Mouse (Mus musculus) forebrain, embryonic 15.5 days (tissue): ENCODE data around the gene Kdm8. TPM values are rescaled to one million over a fixed set of nuclear protein-coding genes. Genes with fewer than 3 reads are reported as not detected.

ENCODE experiments used
- ATAC-seq: fragments of 200-750 bp; cut with Nextera tagmentation; replicated peaks from 2 replicates; pipeline ENCODE4 v1.8.0; 2017; ENCODE audit warnings: mild to moderate bottlenecking, moderate TSS enrichment, moderate library complexity
- H3K27ac ChIP-seq: fragments of 300-500 bp; sonication (generic); replicated peaks from 2 replicates; pipeline ENCODE4 v1.5.1; 2015; ENCODE audit warnings: mild to moderate bottlenecking, inconsistent platforms
- H3K27me3 ChIP-seq: fragments of 300-500 bp; sonication (generic); 2 replicates; pipeline ENCODE4 v1.6.1; 2015; ENCODE audit warnings: inconsistent platforms
- H3K36me3 ChIP-seq: fragments of 300-500 bp; sonication (generic); 2 replicates; pipeline ENCODE4 v1.6.1; 2015; ENCODE audit warnings: mild to moderate bottlenecking, inconsistent platforms
- H3K4me1 ChIP-seq: fragments of 300-500 bp; sonication (generic); 2 replicates; pipeline ENCODE4 v1.6.1; 2015; ENCODE audit warnings: inconsistent platforms
- H3K4me2 ChIP-seq: fragments of 300-500 bp; sonication (generic); replicated peaks from 2 replicates; pipeline ENCODE4 v1.6.1; 2015; ENCODE audit warnings: mild to moderate bottlenecking, inconsistent platforms
- H3K4me3 ChIP-seq: fragments of 300-500 bp; sonication (generic); 2 replicates; pipeline ENCODE4 v1.5.1; 2015; ENCODE audit warnings: mild to moderate bottlenecking, inconsistent platforms
- H3K9ac ChIP-seq: fragments of 300-500 bp; sonication (generic); replicated peaks from 2 replicates; pipeline ENCODE4 v1.6.1; 2015; ENCODE audit warnings: mild to moderate bottlenecking, inconsistent platforms
- H3K9me3 ChIP-seq: fragments of 300-500 bp; sonication (generic); 2 replicates; pipeline ENCODE4 v1.6.1; 2016; ENCODE audit warnings: inconsistent platforms
- WGBS: fragments of 180-500 bp; shearing (Covaris S2); methylation state at CpG from one replicate; pipeline ENCODE4 v1.1.7; 2015; ENCODE audit warnings: mixed read lengths; 5-methylcytosine and 5-hydroxymethylcytosine counted together
- polyA plus RNA-seq: library from polyadenylated mRNA; unstranded; fragments of >200 nt; fragmentation: Nextera tagmentation; extraction: Ambion mirVana; gene quantifications from 2 replicates; pipeline ENCODE4 v1.2.1, GENCODE M21; 2015

The Kdm8 gene
- polyA plus RNA-seq, 1 experiment from 2014 or later: 6.3 TPM

DNA sequence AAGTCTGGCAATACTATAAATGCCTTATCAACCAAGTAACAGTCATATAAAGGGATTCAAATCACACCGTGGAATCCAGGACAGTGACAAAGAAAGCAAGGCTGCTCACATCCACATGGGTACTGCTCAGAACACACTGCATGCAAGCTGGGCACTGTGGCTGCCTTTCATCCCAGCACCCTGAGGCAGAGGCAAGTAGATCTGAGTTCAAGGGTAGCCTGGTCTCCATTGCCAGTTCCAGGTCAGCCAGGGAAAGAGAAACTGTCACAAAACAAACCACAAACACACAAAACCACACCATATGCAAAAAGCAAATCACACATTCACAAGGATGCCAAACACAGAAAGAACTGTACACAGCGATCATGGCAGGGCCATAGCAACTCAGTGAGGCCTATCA is 45.2 kb downstream of the Kdm8 start:
- ATAC-seq: no peak
- 84% methylated on average over 2 of the region's 2 CpGs for WGBS
- no peaks in the 10 kb centered on the region for H3K27me3 ChIP-seq

DNA sequence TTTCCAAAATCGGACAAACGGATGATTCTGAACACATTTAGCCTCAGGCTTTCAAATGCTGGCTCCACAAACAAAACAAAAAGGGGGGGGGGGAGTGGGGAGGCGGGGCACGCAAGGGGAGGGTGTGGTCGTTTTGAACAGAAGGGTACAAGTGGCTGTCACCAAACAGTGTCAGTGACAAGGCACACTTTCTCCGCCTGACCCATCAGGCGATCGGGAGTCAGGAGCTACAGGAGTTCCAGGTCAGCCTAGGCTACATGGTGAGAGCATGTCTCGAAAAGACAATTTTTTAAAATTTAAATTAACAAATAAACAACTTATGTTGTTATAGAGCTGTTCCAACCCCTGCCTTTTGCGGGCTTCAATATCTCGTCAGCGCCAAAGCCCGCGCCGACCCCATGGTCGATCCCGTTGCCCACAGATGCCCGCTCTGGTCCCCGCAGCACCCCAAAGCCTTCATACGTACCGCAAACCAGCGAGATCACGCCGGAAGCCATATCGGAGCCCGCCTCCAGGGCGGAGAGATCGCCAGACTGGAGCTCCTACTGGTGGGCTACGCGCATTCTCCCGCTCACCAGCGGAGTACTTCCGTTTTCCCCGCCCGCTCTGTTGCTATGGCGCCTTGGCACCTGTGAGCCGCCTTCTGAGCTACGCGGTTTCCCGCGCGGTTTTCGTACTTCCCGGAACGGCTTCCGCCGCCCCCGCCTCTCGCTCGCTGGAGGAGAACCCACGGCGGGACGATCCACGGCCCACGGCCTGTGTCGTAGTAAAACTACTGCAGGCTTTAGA is 46.7 kb downstream of the Kdm8 start, which contains the start of gene Nsmce1:
Nsmce1 (minus strand) TSS at position 650 of the 789 bp plus-strand sequence.
- peak within 1 kb of the TSS; percentile 70 for H3K9ac ChIP-seq
- no peaks in the 10 kb centered on the region for H3K9me3 ChIP-seq
- WGBS: under 1% methylated on average over 56 of the region's 56 CpGs

More for the DNA sequence above, 45.2 kb downstream of the Kdm8 start:
- H3K9ac ChIP-seq: no peak overlapping the region
- no peaks in the 10 kb centered on the region for H3K9me3 ChIP-seq
- H3K4me3 ChIP-seq: no peak overlapping the region
- no peak overlapping the region for H3K27ac ChIP-seq
- peaks cover 24% of the 10 kb centered on the region for H3K4me1 ChIP-seq
- no peak overlapping the region for H3K4me2 ChIP-seq
- peaks cover 8% of the 10 kb centered on the region; the same call in 1 of the 2 replicates for H3K36me3 ChIP-seq

DNA sequence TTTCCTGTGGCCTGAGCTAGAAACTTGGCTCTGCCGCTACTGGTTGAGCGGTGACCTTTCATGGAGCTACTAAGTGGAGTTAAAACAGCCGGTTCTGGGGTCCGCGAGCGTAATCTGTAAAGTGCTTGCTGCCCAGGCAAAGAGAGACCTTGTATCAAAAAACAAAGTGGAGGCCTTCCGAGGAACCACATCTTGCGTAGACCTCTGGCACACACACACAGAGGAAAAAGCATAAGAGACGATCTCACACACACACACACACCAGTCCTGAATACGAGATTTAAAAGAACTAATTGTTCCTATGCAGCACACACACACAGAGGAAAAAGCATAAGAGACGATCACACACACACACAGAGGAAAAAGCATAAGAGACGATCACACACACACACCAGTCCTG is 47.3 kb downstream of the Kdm8 start:
- Histone ChIP-seq H3K9me3 (no peaks in the 10 kb centered on the region), H3K27me3 (no peaks in the 10 kb centered on the region), H3K36me3 (no peaks in the 10 kb centered on the region), H3K4me1 (peaks cover 24% of the 10 kb centered on the region), H3K9ac (peak overlapping the region; percentile 70), H3K4me3 (peak overlapping the region; percentile 53), H3K27ac (peak overlapping the region; percentile 85), H3K4me2 (peak overlapping the region; percentile 53)
- peak; percentile 49; the same call in 1 of the 2 replicates for ATAC-seq
- 9% methylated on average over 12 of the region's 12 CpGs for WGBS

More for the DNA sequence above, 46.7 kb downstream of the Kdm8 start, which contains the start of gene Nsmce1:
- Histone ChIP-seq H3K4me2 (peak within 1 kb of the TSS; percentile 53), H3K36me3 (peaks cover 1% of the 10 kb centered on the region; the same call in 1 of the 2 replicates), H3K4me3 (peak within 1 kb of the TSS; percentile 53), H3K4me1 (peaks cover 24% of the 10 kb centered on the region), H3K27ac (peak within 1 kb of the TSS; percentile 85), H3K27me3 (no peaks in the 10 kb centered on the region)
- peak; percentile 99 for ATAC-seq

DNA sequence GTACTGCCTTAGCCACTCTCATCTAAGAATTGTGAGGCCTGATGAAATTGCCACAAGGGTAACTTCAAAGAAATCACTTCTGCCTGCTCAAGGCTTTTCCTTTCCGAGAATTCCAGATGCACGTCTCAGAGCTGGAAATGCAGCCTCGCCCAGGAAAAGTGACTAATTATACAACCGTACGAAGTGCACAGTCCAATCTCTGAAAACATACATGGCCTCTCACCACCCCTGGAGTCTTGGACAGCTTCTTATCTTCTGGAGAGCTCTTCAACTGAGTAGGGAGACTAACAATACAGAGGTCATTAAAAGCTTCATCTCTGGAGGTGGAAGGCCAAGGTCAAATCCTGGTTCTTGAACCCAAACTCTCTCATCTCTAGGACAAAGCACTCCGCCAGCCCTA is 48.1 kb downstream of the Kdm8 start:
- Histone ChIP-seq H3K4me1 (peaks cover 24% of the 10 kb centered on the region), H3K27me3 (no peaks in the 10 kb centered on the region), H3K9ac (no peak overlapping the region), H3K9me3 (no peaks in the 10 kb centered on the region), H3K4me2 (no peak overlapping the region), H3K36me3 (no peaks in the 10 kb centered on the region), H3K27ac (no peak overlapping the region), H3K4me3 (no peak overlapping the region)
- WGBS: 87% methylated on average over 6 of the region's 6 CpGs
- ATAC-seq: no peak

DNA sequence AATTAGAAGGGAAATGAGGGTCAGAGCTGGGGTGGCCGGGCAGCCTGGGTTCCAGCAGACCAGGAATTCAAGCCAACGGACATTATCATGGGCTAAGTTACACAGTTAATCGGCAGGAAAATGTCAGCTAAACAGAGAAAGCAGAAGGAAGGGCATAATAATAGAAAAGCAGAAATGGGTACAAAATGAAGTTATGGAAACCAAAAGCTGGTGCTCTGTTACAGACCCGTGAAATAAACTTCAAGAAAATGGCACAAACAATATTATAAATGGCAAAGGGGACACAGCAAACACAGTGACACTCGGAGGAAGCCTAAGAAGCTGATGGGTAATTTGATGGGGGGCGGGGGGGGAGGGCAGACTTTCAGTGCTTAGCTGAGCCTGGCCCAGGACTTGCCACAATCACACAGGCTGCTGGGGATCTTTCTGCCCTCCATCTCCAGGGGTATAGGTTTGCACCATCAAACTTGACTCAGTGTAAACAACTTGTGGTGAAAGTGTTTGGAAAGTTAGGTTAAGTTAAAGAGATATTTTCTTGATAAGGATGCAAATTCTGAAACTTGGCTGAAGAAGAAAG is 51.5 kb downstream of the Kdm8 start:
- WGBS: 88% methylated on average over 6 of the region's 6 CpGs
- H3K4me1 ChIP-seq: peaks cover 7% of the 10 kb centered on the region

DNA sequence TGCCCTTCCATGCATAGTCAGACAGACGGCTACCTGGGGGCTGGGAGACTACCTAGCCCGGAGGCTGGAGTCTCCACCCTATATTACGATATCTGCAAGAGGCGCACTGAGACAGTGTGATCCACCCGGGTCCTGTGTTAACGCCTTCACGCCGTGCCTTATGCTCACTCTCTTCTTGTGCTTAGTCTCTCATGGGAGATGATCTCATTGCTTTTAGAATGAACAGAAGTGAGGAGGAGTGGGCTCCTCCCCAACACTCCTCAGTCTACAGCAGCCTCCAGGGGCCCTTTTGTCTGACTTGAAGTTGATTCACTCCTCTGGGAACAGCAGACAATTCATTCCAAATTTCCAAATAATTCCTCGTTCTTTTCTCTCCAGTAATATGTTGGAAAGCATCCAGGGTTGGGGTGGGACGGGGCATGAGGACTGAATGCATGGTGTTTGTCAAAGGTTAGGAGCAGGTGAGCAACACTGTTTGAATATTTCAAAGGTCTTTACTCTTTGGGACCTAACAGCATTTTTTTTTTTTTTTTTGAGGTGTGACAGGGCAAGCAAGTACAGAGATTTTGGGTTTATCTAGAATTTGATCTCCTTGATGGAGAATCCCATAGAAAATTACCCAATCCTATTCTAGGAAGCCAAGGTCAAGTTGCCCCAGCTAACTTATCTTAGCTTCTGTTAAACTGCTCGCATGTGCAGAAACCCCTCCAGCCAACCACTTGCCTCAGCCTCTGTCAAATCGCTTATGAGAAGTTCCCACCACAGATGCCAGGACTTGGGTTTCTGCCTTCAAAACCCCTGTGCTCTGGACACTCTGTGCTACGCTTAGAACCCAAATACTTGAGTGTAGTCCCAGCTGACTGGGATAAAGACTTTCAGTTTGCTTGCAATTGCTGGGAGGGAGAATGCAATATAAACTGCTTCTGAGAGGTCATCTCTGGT is 55.7 kb downstream of the Kdm8 start:
- Histone ChIP-seq H3K4me2 (no peak overlapping the region), H3K27ac (no peak overlapping the region), H3K4me1 (no peaks in the 10 kb centered on the region), H3K9me3 (no peaks in the 10 kb centered on the region), H3K9ac (no peak overlapping the region), H3K4me3 (no peak overlapping the region), H3K27me3 (no peaks in the 10 kb centered on the region), H3K36me3 (no peaks in the 10 kb centered on the region)
- WGBS: 69% methylated on average over 13 of the region's 13 CpGs
- no peak for ATAC-seq

More for the DNA sequence above, 51.5 kb downstream of the Kdm8 start:
- Histone ChIP-seq H3K9ac (no peak overlapping the region), H3K4me3 (no peak overlapping the region), H3K27me3 (no peaks in the 10 kb centered on the region), H3K9me3 (no peaks in the 10 kb centered on the region), H3K4me2 (no peak overlapping the region), H3K27ac (no peak overlapping the region), H3K36me3 (no peaks in the 10 kb centered on the region)
- ATAC-seq: no peak

DNA sequence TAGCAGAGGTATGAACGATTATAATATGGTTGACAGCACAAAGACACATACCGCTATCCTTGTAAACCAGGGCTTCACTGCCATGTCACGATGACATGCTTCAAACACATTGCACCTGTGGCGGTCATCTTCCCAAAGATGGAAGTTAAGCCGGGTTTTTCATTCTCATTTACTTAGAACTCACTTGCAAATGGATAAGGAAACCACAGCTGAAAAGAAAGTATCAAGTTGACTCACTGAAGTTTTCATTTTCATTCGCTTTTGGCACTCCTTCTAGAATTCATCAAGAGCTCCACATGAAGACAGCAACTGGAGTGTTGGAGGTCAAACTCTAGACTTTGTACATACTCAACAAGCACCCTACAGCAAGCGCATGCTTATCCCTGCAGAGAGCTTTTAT is 56.4 kb downstream of the Kdm8 start:
- no peaks in the 10 kb centered on the region for H3K4me1 ChIP-seq
- WGBS: 95% methylated on average over 7 of the region's 7 CpGs
- no peak overlapping the region for H3K4me3 ChIP-seq
- H3K36me3 ChIP-seq: no peaks in the 10 kb centered on the region
- no peak overlapping the region for H3K27ac ChIP-seq
- no peak overlapping the region for H3K4me2 ChIP-seq
- H3K9me3 ChIP-seq: no peaks in the 10 kb centered on the region
- no peaks in the 10 kb centered on the region for H3K27me3 ChIP-seq
- no peak overlapping the region for H3K9ac ChIP-seq
- ATAC-seq: no peak

DNA sequence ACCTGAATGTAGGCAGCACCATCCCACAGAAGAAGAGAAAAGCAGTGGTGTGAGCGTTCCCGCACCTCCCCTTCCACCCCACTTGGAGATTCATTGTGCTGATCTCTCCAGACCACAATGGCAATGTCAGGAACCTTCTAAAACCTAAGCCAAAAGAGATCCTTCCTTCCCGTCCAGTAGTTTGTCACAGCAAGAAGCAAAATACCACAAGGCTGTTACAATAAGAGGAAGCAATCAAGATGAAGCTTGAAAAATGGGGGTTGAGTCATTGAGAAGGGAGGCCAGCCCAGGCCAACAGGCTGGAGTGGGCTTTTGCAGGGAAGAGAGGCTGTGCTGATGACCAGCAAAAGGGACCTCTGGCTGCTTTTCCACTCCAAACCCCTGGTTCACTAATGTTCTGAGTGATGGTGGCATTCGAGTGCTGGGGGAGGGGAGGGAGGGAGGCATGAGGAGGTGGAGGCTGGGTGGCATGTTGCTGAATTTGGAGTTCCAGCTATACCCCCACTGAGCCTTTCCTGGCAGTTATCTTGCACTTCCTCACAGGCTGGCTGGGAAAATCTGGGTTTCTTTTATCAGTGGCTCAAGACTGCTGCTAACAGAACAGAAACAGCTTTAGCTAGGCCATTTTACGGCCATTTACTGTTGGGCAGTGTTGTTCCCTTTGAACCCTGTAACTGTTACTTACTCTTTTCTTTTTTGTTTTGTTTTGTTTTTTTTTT is 59.1 kb downstream of the Kdm8 start:
- WGBS: 80% methylated on average over 5 of the region's 5 CpGs
- H3K27me3 ChIP-seq: no peaks in the 10 kb centered on the region
- no peak overlapping the region for H3K9ac ChIP-seq
- no peaks in the 10 kb centered on the region for H3K9me3 ChIP-seq
- H3K4me1 ChIP-seq: no peaks in the 10 kb centered on the region
- H3K4me3 ChIP-seq: no peak overlapping the region
- H3K27ac ChIP-seq: no peak overlapping the region
- no peak for ATAC-seq
- H3K36me3 ChIP-seq: no peaks in the 10 kb centered on the region
- H3K4me2 ChIP-seq: no peak overlapping the region

DNA sequence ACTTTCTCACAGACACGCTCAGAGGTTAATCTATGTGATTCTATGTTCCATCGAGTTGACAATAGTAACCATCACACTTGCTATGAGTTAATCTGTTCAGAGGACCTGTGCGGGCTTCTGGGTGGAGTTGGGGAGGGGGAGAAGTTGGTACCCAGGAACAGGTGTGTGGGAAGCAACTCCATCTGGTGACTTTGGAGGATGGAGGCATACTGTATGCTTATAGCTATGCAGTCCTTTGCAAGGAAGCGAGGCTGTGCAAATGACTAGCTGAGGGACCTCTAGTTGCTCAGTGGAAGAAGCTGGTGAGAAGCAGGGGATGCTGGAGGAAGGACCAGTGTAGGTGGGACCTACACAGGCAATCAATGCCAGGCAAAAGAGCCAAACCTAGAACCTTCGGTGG is 60.1 kb downstream of the Kdm8 start:
- Histone ChIP-seq H3K4me3 (no peak overlapping the region), H3K27me3 (no peaks in the 10 kb centered on the region), H3K4me1 (no peaks in the 10 kb centered on the region), H3K36me3 (no peaks in the 10 kb centered on the region), H3K27ac (no peak overlapping the region), H3K9ac (no peak overlapping the region), H3K4me2 (no peak overlapping the region), H3K9me3 (no peaks in the 10 kb centered on the region)
- no peak for ATAC-seq
- 91% methylated on average over 5 of the region's 5 CpGs for WGBS

DNA sequence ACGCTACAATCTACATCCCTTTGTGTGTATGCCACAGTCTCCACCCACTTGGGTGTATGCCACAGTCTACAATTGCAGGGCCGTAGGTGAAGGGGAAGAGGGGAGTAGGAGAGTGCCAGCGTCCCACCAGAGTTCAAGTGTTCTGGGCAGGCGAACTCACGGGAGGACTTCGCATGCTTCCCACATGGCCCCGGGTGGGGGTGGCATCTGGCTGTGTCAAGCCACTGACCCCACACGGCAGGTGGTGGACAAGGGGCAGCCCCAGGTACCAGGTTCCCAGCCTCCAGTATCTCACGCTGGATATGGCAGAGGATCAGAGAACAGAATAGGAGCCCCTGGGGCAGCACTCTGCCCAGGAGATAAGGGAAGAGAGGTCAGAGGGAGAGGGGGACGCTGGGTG is 61.1 kb downstream of the Kdm8 start:
- Histone ChIP-seq H3K27me3 (no peaks in the 10 kb centered on the region), H3K9ac (no peak overlapping the region), H3K4me2 (no peak overlapping the region), H3K27ac (no peak overlapping the region), H3K36me3 (no peaks in the 10 kb centered on the region), H3K4me3 (no peak overlapping the region), H3K4me1 (no peaks in the 10 kb centered on the region), H3K9me3 (no peaks in the 10 kb centered on the region)
- ATAC-seq: no peak
- WGBS: 71% methylated on average over 10 of the region's 10 CpGs

DNA sequence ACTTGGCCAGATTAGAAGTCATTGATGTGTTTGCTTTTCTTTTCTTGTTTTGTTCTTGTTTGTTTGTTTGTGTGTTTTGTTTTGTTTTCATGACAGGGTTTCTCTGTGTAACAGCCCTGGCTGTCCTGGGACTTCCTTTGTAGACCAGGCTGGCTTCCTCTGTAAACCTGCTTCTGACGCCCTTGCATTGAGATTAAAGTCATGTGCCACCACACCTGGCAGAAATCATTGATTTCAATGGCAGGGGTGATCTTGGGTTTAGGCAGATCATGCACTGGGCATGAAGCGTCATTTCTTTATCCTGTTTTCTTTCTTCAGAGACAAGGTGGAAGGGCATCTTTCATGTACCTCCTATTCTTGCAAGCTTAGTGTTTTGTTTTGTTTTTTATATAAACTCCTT is 62.8 kb downstream of the Kdm8 start:
- no peak overlapping the region for H3K27ac ChIP-seq
- H3K27me3 ChIP-seq: no peaks in the 10 kb centered on the region
- no peak for ATAC-seq
- H3K4me3 ChIP-seq: no peak overlapping the region
- H3K9ac ChIP-seq: no peak overlapping the region
- H3K36me3 ChIP-seq: no peaks in the 10 kb centered on the region
- H3K4me2 ChIP-seq: no peak overlapping the region
- H3K4me1 ChIP-seq: no peaks in the 10 kb centered on the region
- H3K9me3 ChIP-seq: no peaks in the 10 kb centered on the region
- 88% methylated on average over 2 of the region's 2 CpGs for WGBS
